Mouse (Mus musculus) heart, adult 2 months (tissue): ENCODE results near the gene Olfr986.

Experiments
- CTCF ChIP-seq: fragments of 200-600 bp; IDR thresholded peaks from 2 replicates; pipeline ENCODE4 v1.8.1; 2022; ENCODE audit warnings: antibody characterized with exemption, mild to moderate bottlenecking, moderate library complexity
- EP300 ChIP-seq: fragments of 200-500 bp; IDR thresholded peaks from 2 replicates; pipeline ENCODE4 v1.6.1; 2011; ENCODE audit warnings: low read depth, low read length, control low read depth; ENCODE audit not compliant: insufficient read depth
- POLR2A ChIP-seq: fragments of 200-500 bp; IDR thresholded peaks from 2 replicates; pipeline ENCODE4 v1.6.1; 2011; ENCODE audit warnings: mild to moderate bottlenecking, low read depth, low read length, control low read depth; ENCODE audit not compliant: insufficient read depth

DNA sequence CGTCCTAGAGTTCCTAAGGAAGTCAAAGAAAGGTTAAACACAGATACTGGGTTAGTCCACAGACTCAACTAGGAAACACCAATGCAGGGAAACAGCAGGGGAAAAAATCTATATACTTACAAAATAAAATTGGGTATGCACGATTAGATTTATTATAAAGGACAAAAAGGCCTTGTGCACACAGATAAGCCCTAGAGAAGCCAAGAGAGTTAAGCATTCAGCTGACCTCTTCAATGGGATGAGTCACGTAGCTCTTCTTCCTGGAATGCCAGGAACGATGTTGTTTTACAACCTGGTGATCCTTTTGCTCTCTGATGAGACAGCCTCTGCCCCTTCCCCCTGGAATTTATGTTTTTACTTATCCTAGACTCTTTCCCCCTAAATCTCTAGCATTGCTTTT is 41.2 kb upstream of the Olfr986 start:
- TF ChIP-seq EP300 (no peak), POLR2A (no peak), CTCF (no peak)
